Mouse (Mus musculus) spleen, postnatal 10 days (tissue): ENCODE measurements around the gene Aff2.

Source experiments
- DNase-seq, 2 experiments: peaks; one replicate each; pipeline ENCODE4 v3.0.0; 2021 to 2022; ENCODE audit warnings: low spot score in 2 of 2

Gene Aff2

GRCm38 (mm10) chrX:69744962-69745597 is 385.0 kb downstream of the Aff2 start:
- DNase-seq = no peak

GRCm38 (mm10) chrX:69801890-69802439 is 441.9 kb downstream of the Aff2 start:
- no peak for DNase-seq

- no peak for DNase-seq
Observed at GRCm38 (mm10) chrX:69802481-69802880, 442.4 kb downstream of the Aff2 start.

GRCm38 (mm10) chrX:69811798-69812197 is 451.7 kb downstream of the Aff2 start:
- no peak for DNase-seq

- DNase-seq = no peak
Observed at GRCm38 (mm10) chrX:69815054-69815453, 455.0 kb downstream of the Aff2 start.

GRCm38 (mm10) chrX:69817679-69818078 is 457.6 kb downstream of the Aff2 start:
- DNase-seq = no peak

- no peak for DNase-seq
Observed at GRCm38 (mm10) chrX:69818188-69818587, 458.1 kb downstream of the Aff2 start.

- DNase-seq = no peak
Observed at GRCm38 (mm10) chrX:69867601-69868000, 507.5 kb downstream of the Aff2 start.

GRCm38 (mm10) chrX:69891713-69892112 is 531.6 kb downstream of the Aff2 start:
- no peak for DNase-seq
